Mouse (Mus musculus): ENCODE measurements around the gene Grn. TPM values are rescaled to one million over a fixed set of nuclear protein-coding genes. Genes with fewer than 3 reads are reported as not detected.

The Grn gene
- total and polyA plus RNA-seq, 3 experiments, result 63.7 to 453 (median 106) TPM

GRCm38 (mm10) chr11:102406900-102407833 is 22.9 kb upstream of the Grn start:
- Histone ChIP-seq H3K4me3 (replicated peaks in 1 of 3; ENCODE audit: low read depth in 2 of 3, low read length in 2 of 3, poor library complexity in 1 of 3) (peak overlapping the region; percentile 63 to 99 (median 87)), H3K36me3 (replicated peaks in 1 of 2; ENCODE audit: control insufficient read depth in 1 of 2, insufficient read depth in 1 of 2, low read length in 1 of 2) (peaks cover 36 to 39% of the 10 kb centered on the region in 2 experiments), H3K79me2 (replicated peaks; ENCODE audit: control insufficient read depth, extremely low read depth, insufficient read depth, poor library complexity, severe bottlenecking) (peaks cover 12% of the 10 kb centered on the region), H3K4me1 (ENCODE audit: control insufficient read depth in 1 of 2, insufficient read depth in 2 of 2) (peaks cover 10 to 44% of the 10 kb centered on the region in 2 experiments), H3K27me3 (replicated peaks) (no peaks in the 10 kb centered on the region), H3K27ac (ENCODE audit: insufficient read depth, low read depth) (peak overlapping the region; percentile 87), H3K9me3 (replicated peaks; ENCODE audit: low read length) (no peaks in the 10 kb centered on the region), H3K4me2 (ENCODE audit: insufficient read depth, low read depth, poor library complexity, severe bottlenecking) (peak overlapping the region; percentile 75), H3K9ac (ENCODE audit: insufficient read depth, low read depth) (peak overlapping the region; percentile 97)
- TF ChIP-seq E2F4 (IDR thresholded peaks at IDR 0.05; ENCODE audit: insufficient replicate concordance, low read depth, low read length) (no peak), IRF4 (IDR thresholded peaks at IDR 0.05; ENCODE audit: low read depth, low read length) (peak; percentile 5; the same call in 1 of the 2 replicates), USF1 (IDR thresholded peaks at IDR 0.05; ENCODE audit: low read depth, low read length) (peak; percentile 6; the same call in 1 of the 2 replicates), ETS1 (conservative IDR thresholded peaks at IDR 0.05; ENCODE audit: low read depth, low read length) (peak; percentile 20), ZNF384 (IDR thresholded peaks at IDR 0.05; ENCODE audit: low read depth, low read length) (no peak), POLR2A (IDR thresholded peaks at IDR 0.05; ENCODE audit: low read depth, low read length) (peak; percentile 93), ZKSCAN1 (IDR thresholded peaks at IDR 0.05; ENCODE audit: borderline replicate concordance, low read depth, low read length) (no peak), SMC3 (IDR thresholded peaks at IDR 0.05; ENCODE audit: low read depth, low read length) (no peak; the same call in none of the 2 replicates), ZMIZ1 (IDR thresholded peaks at IDR 0.05; ENCODE audit: low read depth, low read length) (peak; percentile 94), UBTF (IDR thresholded peaks at IDR 0.05; ENCODE audit: low read depth, low read length) (0 out of 2 replicates have a peak, but pooled peaks have one; percentile 3), EP300 (IDR thresholded peaks at IDR 0.05; ENCODE audit: low read length) (0 out of 2 replicates have a peak, but pooled peaks have one; percentile 23), CHD2 (IDR thresholded peaks at IDR 0.05; ENCODE audit: low read length) (peak; percentile 56; the same call in 1 of the 2 replicates), MYC (IDR thresholded peaks at IDR 0.05; ENCODE audit: low read depth, low read length) (peak; percentile 75), MEF2A (IDR thresholded peaks at IDR 0.05; ENCODE audit: borderline replicate concordance, low read depth, low read length) (no peak), ELF1 (IDR thresholded peaks at IDR 0.05; ENCODE audit: low read depth, low read length) (peak; percentile 86), MXI1 (IDR thresholded peaks at IDR 0.05; ENCODE audit: low read depth, low read length) (peak; percentile 90), NELFE (IDR thresholded peaks at IDR 0.05; ENCODE audit: low read depth, low read length) (peak; percentile 77), TCF12 (IDR thresholded peaks at IDR 0.05; ENCODE audit: low read depth, low read length) (peak; percentile 98), SIN3A (IDR thresholded peaks at IDR 0.05; ENCODE audit: low read length) (peak; percentile 81), NRF1 (IDR thresholded peaks at IDR 0.05; ENCODE audit: low read depth, low read length) (peak; percentile 72), RAD21 (IDR thresholded peaks at IDR 0.05; ENCODE audit: low read depth, low read length) (no peak), KAT2A (IDR thresholded peaks at IDR 0.05; ENCODE audit: insufficient replicate concordance, low read length) (0 out of 2 replicates have a peak, but pooled peaks have one; percentile 1), POLR2AphosphoS2 (IDR thresholded peaks at IDR 0.05; ENCODE audit: low read depth, low read length) (peak; percentile 14; the same call in 1 of the 2 replicates)
- in situ Hi-C loops (cut with MboI; ENCODE audit: low pct_ligation_motif_present, low pct_unique_long_range_greater_than_20kb, low sequenced_read_pairs), result loop anchor here (5.0 kb wide), 1 partner anchor 85 kb away; no protein-coding TSS in a partner anchor
- DNase-seq (ENCODE audit: extremely low read depth), result peak; percentile 83
- dilution Hi-C loops (cut with MboI; ENCODE audit: extremely low pct_ligation_motif_present, extremely low pct_unique_long_range_greater_than_20kb, low sequenced_read_pairs), result loop anchor here (25.0 kb wide), 1 partner anchor 95 kb away; the partner anchor contains the start of gene Ubtf

All from CH12.LX (cell line).